ENCODE assay signal across 10 mouse cellular contexts in genomic region chr1:74091611-74092224, GRCm38 (mm10). TPM values are rescaled to one million over a fixed set of nuclear protein-coding genes. Genes with fewer than 3 reads are reported as not detected.
DNase-seq lines count a peak whose midpoint lies in the region; ATAC-seq lines count a peak whose summit lies in the region.
"Had no signal": no experiment of that assay in that cellular context is flagged by ENCODE, and none has a peak within 500 bp of the region (broad histone marks: within the 10 kb centered on the region; RNA-seq: fewer than 3 reads in every experiment).

No protein-coding gene starts in this region.

- peak overlapping the region; percentile 88 for H3K27ac ChIP-seq in heart, embryonic 13.5 days (replicated peaks)
- H3K27ac ChIP-seq in embryonic facial prominence, embryonic 13.5 days: peak overlapping the region; percentile 100
- peak overlapping the region; percentile 95 for H3K27ac ChIP-seq in limb, embryonic 10.5 days

- no peaks in the 10 kb centered on the region for H3K36me3 ChIP-seq in heart, embryonic 13.5 days
- H3K36me3 ChIP-seq in embryonic facial prominence, embryonic 13.5 days: no peaks in the 10 kb centered on the region
- H3K36me3 ChIP-seq in limb, embryonic 10.5 days: 0 out of 2 replicates have a peak, but pooled peaks cover 7% of the 10 kb centered on the region

- 36% methylated on average over 6 of the region's 6 CpGs for WGBS in heart, embryonic 13.5 days
- WGBS in embryonic facial prominence, embryonic 13.5 days: 13% methylated on average over 6 of the region's 6 CpGs
- 15% methylated on average over 6 of the region's 6 CpGs for WGBS in limb, embryonic 10.5 days

- H3K4me1 ChIP-seq in heart, embryonic 13.5 days: peaks cover 67% of the 10 kb centered on the region
- peaks cover 86% of the 10 kb centered on the region for H3K4me1 ChIP-seq in embryonic facial prominence, embryonic 13.5 days
- H3K4me1 ChIP-seq in limb, embryonic 10.5 days: peaks cover 91% of the 10 kb centered on the region

- H3K9ac ChIP-seq in heart, embryonic 13.5 days: peak overlapping the region; percentile 58
- peak overlapping the region; percentile 78 for H3K9ac ChIP-seq in embryonic facial prominence, embryonic 13.5 days

- ATAC-seq in heart, embryonic 13.5 days (ENCODE audit: extremely low read depth, insufficient number of reproducible peaks, low FRiP score, low TSS enrichment): 0 out of 2 replicates have a peak, but pooled peaks have one; percentile 23
- ATAC-seq in embryonic facial prominence, embryonic 13.5 days (ENCODE audit: insufficient number of reproducible peaks, insufficient read depth, low FRiP score, low TSS enrichment, low read depth): peak; percentile 46; the same call in 1 of the 2 replicates
- no peak for ATAC-seq in monocyte, adult 5-6 weeks (replicated peaks; ENCODE audit: insufficient number of reproducible peaks, low FRiP score, low TSS enrichment, poor library complexity, severe bottlenecking)

- peaks cover 22% of the 10 kb centered on the region for H3K27me3 ChIP-seq in heart, embryonic 13.5 days (replicated peaks)
- peaks cover 12% of the 10 kb centered on the region; the same call in 1 of the 2 replicates for H3K27me3 ChIP-seq in embryonic facial prominence, embryonic 13.5 days
- H3K27me3 ChIP-seq in limb, embryonic 10.5 days (ENCODE audit: low read depth, poor library complexity, severe bottlenecking): peaks cover 21% of the 10 kb centered on the region

- no peak for DNase-seq in heart, adult 9 months (ENCODE audit: low spot score in 2 of 2)
- peak; percentile 69 for DNase-seq in 3T3-L1 (ENCODE audit: low read depth, low spot score)
- peak; percentile 74 for DNase-seq in limb, embryonic 10.5 days (ENCODE audit: low spot score)
- DNase-seq in thymus, postnatal 4 days: no peak
- DNase-seq in urinary bladder, adult 2 months (ENCODE audit: low spot score): no peak
- DNase-seq: cerebellum, postnatal 10 days had no signal

- H3K4me2 ChIP-seq in heart, embryonic 13.5 days: peak overlapping the region; percentile 61
- H3K4me2 ChIP-seq in embryonic facial prominence, embryonic 13.5 days: peak overlapping the region; percentile 83

- no peaks in the 10 kb centered on the region for H3K9me3 ChIP-seq in heart, embryonic 13.5 days
- no peaks in the 10 kb centered on the region for H3K9me3 ChIP-seq in embryonic facial prominence, embryonic 13.5 days
- no peaks in the 10 kb centered on the region for H3K9me3 ChIP-seq in limb, embryonic 10.5 days (replicated peaks)

- no peak overlapping the region for H3K4me3 ChIP-seq in heart, embryonic 13.5 days
- H3K4me3 ChIP-seq in embryonic facial prominence, embryonic 13.5 days: peak overlapping the region; percentile 55
- peak overlapping the region; percentile 64 for H3K4me3 ChIP-seq in limb, embryonic 10.5 days

RNA-seq across cellular contexts. Expression of gene Tns1, which starts 32.5 kb away (rescaled TPM):
- polyA plus RNA-seq in heart, embryonic 13.5 days (2015; fragmentation: Nextera tagmentation; extraction: Ambion mirVana): 100 and 105 TPM in 2 replicates
- polyA plus RNA-seq in embryonic facial prominence, embryonic 13.5 days (2015; fragmentation: Nextera tagmentation; extraction: Ambion mirVana): 38.5 and 39.3 TPM in 2 replicates
- polyA plus RNA-seq in limb, embryonic 10.5 days (2016; fragmentation: Nextera tagmentation; extraction: Ambion mirVana): 38.6 and 46.7 TPM in 2 replicates
- 1.9 to 2.9 TPM (median 2.0 TPM) in 3 replicates for total RNA-seq in monocyte, adult 5-6 weeks (2017)
- 192 and 408 TPM in 2 replicates for polyA plus RNA-seq in urinary bladder, adult 2 months (2012; rRNA removed)

RNA-seq across cellular contexts. Expression of gene Rufy4, which starts 33.6 kb away (rescaled TPM):
- 0.20 and 0.48 TPM in 2 replicates for polyA plus RNA-seq in heart, embryonic 13.5 days (2015; fragmentation: Nextera tagmentation; extraction: Ambion mirVana)
- polyA plus RNA-seq in embryonic facial prominence, embryonic 13.5 days (2015; fragmentation: Nextera tagmentation; extraction: Ambion mirVana): 0.22 and 0.23 TPM in 2 replicates
- polyA plus RNA-seq in limb, embryonic 10.5 days (2016; fragmentation: Nextera tagmentation; extraction: Ambion mirVana): 0.08 and 0.13 TPM in 2 replicates
- total RNA-seq in monocyte, adult 5-6 weeks (2017): 2.6 TPM in 1 of 3 replicates, not detected in the others
- polyA plus RNA-seq in urinary bladder, adult 2 months (2012; rRNA removed): 1.2 TPM in 2 replicates
- total RNA-seq: layer of hippocampus, adult 18-20 months had no signal

Comparison
In these comparisons a context has a peak if more than half of its experiments do, and no peak if none do; other contexts are left out.
1. DNase-seq: peak in 3T3-L1 (single experiment) and limb, embryonic 10.5 days (single experiment); none in heart, adult 9 months (0 of 2), thymus, postnatal 4 days (single experiment) and urinary bladder, adult 2 months (single experiment).
2. Peak in every context shown above with its lines, with median percentiles within 50 percentile points of each other: H3K27ac ChIP-seq.